Mouse (Mus musculus): ENCODE data around the gene Ppfia1. TPM values are rescaled to one million over a fixed set of nuclear protein-coding genes. Genes with fewer than 3 reads are reported as not detected.

The Ppfia1 gene
- total and polyA plus RNA-seq, 2 experiments from 2014 or later: 14.3 to 30.4 TPM

DNA sequence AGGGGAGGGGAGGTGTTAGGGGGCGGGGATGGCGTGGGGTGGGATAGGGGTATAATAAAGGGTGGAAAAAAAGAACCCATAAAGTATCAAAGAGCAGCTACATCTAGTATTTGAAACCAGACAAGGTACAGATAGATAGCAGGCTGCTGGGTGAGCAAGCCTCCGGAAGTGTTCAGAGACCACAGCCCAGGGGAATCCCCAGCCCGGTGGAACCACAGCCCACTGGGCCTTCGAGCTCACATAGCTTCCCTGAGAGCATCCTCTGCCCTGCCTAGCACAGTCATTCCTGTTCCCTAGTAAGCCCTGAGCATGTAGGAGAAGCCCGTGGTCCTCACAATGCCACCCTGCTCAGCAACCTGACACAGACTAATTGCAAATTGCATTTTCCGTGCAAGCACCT, 108.7 kb downstream of the Ppfia1 start:
- no peaks in the 10 kb centered on the region for H3K4me1 ChIP-seq (ENCODE audit: insufficient read depth, low read length)
- no peak overlapping the region for H3K4me3 ChIP-seq (ENCODE audit: low read depth, low read length)
- 93% methylated on average over 7 of the region's 7 CpGs for WGBS
- no peak overlapping the region for H3K9ac ChIP-seq (replicated peaks; ENCODE audit: low read length, poor library complexity, severe bottlenecking)
- H3K27me3 ChIP-seq (ENCODE audit: insufficient read depth, low read length): no peaks in the 10 kb centered on the region
- H3K9me3 ChIP-seq (ENCODE audit: low read length): no peaks in the 10 kb centered on the region
- ATAC-seq (ENCODE audit: low FRiP score): no peak
- no peak overlapping the region for H3K27ac ChIP-seq (ENCODE audit: low read depth, low read length)
- H3K4me2 ChIP-seq (ENCODE audit: low read depth, low read length, poor library complexity, severe bottlenecking): no peak overlapping the region
- no peak for DNase-seq (ENCODE audit: low spot score)
- H3K36me3 ChIP-seq (ENCODE audit: insufficient read depth, low read length): peaks cover 69% of the 10 kb centered on the region
- no peak for TF ChIP-seq CTCF (IDR thresholded peaks at IDR 0.05)

- Histone ChIP-seq H3K27ac (ENCODE audit: low read depth, low read length) (no peak overlapping the region), H3K9me3 (ENCODE audit: low read length) (no peaks in the 10 kb centered on the region), H3K27me3 (ENCODE audit: insufficient read depth, low read length) (no peaks in the 10 kb centered on the region), H3K4me3 (ENCODE audit: low read depth, low read length) (no peak overlapping the region), H3K4me2 (ENCODE audit: low read depth, low read length, poor library complexity, severe bottlenecking) (no peak overlapping the region), H3K9ac (replicated peaks; ENCODE audit: low read length, poor library complexity, severe bottlenecking) (no peak overlapping the region), H3K36me3 (ENCODE audit: insufficient read depth, low read length) (peaks cover 77% of the 10 kb centered on the region), H3K4me1 (ENCODE audit: insufficient read depth, low read length) (no peaks in the 10 kb centered on the region)
- TF ChIP-seq CTCF (IDR thresholded peaks at IDR 0.05): no peak
- WGBS: 91% methylated on average over 4 of the region's 4 CpGs
- DNase-seq (ENCODE audit: low spot score) (no peak), ATAC-seq (ENCODE audit: low FRiP score) (no peak)
Observed at GRCm38 (mm10) chr7:144441976-144442375, 111.6 kb downstream of the Ppfia1 start.

DNA sequence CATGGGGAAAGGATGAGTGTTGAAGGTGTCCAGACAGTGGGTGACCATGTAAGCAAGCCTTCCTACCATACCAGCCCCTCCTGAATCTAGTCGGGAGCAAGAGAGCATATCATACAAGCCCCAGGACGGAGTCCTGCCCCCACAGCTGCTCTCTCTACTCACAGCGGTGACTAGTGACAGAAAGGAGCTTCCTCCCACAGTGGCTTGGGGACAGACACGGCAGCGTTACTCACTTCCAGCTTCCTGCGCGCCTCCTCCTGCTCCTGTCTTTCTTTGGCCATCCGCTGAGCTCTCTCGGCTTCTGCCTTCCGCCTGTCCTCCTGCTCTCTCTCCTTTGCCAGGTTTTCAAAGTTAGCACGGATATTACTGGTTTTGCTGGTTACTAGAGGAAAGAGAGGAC, 112.1 kb downstream of the Ppfia1 start:
- ATAC-seq (ENCODE audit: low FRiP score): no peak
- DNase-seq (ENCODE audit: low spot score): no peak
- no peak overlapping the region for H3K27ac ChIP-seq (ENCODE audit: low read depth, low read length)
- no peaks in the 10 kb centered on the region for H3K9me3 ChIP-seq (ENCODE audit: low read length)
- H3K4me1 ChIP-seq (ENCODE audit: insufficient read depth, low read length): no peaks in the 10 kb centered on the region
- no peaks in the 10 kb centered on the region for H3K27me3 ChIP-seq (ENCODE audit: insufficient read depth, low read length)
- no peak for TF ChIP-seq CTCF (IDR thresholded peaks at IDR 0.05)
- H3K9ac ChIP-seq (replicated peaks; ENCODE audit: low read length, poor library complexity, severe bottlenecking): no peak overlapping the region
- H3K36me3 ChIP-seq (ENCODE audit: insufficient read depth, low read length): peaks cover 82% of the 10 kb centered on the region
- H3K4me3 ChIP-seq (ENCODE audit: low read depth, low read length): no peak overlapping the region
- no peak overlapping the region for H3K4me2 ChIP-seq (ENCODE audit: low read depth, low read length, poor library complexity, severe bottlenecking)
- WGBS: 96% methylated on average over 11 of the region's 11 CpGs

DNA sequence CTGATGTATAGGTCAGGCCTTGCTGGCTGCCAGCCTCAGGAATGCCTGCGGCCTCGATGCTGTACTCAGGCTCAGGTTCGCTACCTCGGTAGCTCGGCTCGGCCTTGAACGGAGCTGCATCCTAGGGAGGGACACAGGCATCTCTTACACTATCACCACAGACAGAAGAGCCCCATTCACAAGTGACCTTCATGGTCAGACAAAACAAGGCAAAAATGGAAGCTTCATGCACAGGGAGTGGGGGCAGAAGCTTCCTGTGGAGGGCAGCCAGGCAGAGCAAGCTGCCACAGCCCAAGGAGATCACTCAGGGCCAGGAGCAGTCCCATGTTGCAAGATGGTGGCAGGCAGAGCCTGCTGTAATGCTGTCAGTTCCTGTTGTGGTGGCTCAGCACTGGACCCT, 114.7 kb downstream of the Ppfia1 start:
- WGBS: 99% methylated on average over 7 of the region's 7 CpGs
- H3K27me3 ChIP-seq (ENCODE audit: insufficient read depth, low read length): no peaks in the 10 kb centered on the region
- H3K9ac ChIP-seq (replicated peaks; ENCODE audit: low read length, poor library complexity, severe bottlenecking): no peak overlapping the region
- H3K4me2 ChIP-seq (ENCODE audit: low read depth, low read length, poor library complexity, severe bottlenecking): no peak overlapping the region
- H3K36me3 ChIP-seq (ENCODE audit: insufficient read depth, low read length): peaks cover 66% of the 10 kb centered on the region
- H3K27ac ChIP-seq (ENCODE audit: low read depth, low read length): no peak overlapping the region
- TF ChIP-seq CTCF (IDR thresholded peaks at IDR 0.05): no peak
- ATAC-seq (ENCODE audit: low FRiP score) (no peak), DNase-seq (ENCODE audit: low spot score) (no peak)
- no peaks in the 10 kb centered on the region for H3K4me1 ChIP-seq (ENCODE audit: insufficient read depth, low read length)
- H3K9me3 ChIP-seq (ENCODE audit: low read length): no peaks in the 10 kb centered on the region
- no peak overlapping the region for H3K4me3 ChIP-seq (ENCODE audit: low read depth, low read length)

GRCm38 (mm10) chr7:144432920-144433319, 120.6 kb downstream of the Ppfia1 start:
- H3K4me2 ChIP-seq (ENCODE audit: low read depth, low read length, poor library complexity, severe bottlenecking): no peak overlapping the region
- DNase-seq (ENCODE audit: low spot score): no peak
- TF ChIP-seq CTCF (IDR thresholded peaks at IDR 0.05): no peak
- no peak overlapping the region for H3K4me3 ChIP-seq (ENCODE audit: low read depth, low read length)
- H3K4me1 ChIP-seq (ENCODE audit: insufficient read depth, low read length): no peaks in the 10 kb centered on the region
- peaks cover 23% of the 10 kb centered on the region for H3K36me3 ChIP-seq (ENCODE audit: insufficient read depth, low read length)
- ATAC-seq (ENCODE audit: low FRiP score): no peak
- 75% methylated on average over 2 of the region's 2 CpGs for WGBS
- no peaks in the 10 kb centered on the region for H3K9me3 ChIP-seq (ENCODE audit: low read length)
- H3K9ac ChIP-seq (replicated peaks; ENCODE audit: low read length, poor library complexity, severe bottlenecking): no peak overlapping the region
- H3K27me3 ChIP-seq (ENCODE audit: insufficient read depth, low read length): no peaks in the 10 kb centered on the region
- H3K27ac ChIP-seq (ENCODE audit: low read depth, low read length): no peak overlapping the region

DNA sequence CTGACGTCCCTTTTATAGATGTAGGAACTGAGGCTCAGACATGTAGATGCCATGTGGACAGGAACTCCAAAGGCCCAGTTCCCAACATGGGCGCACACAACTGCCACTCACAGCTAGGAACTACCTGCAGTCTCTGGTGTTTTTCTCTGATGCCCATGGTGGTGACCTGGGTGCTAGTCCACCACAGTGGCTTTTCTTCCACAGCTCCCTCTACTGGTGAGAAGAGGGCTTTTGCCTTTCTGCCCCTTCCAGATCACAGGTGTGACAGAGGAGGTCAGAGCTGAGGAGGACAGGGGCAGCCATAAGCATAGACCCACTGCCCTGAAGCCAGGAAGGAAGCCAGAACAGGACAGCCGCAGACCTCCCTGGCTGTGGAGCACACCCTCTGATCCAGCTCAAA, 126.1 kb downstream of the Ppfia1 start:
- no peak overlapping the region for H3K27ac ChIP-seq (ENCODE audit: low read depth, low read length)
- no peaks in the 10 kb centered on the region for H3K4me1 ChIP-seq (ENCODE audit: insufficient read depth, low read length)
- ATAC-seq (ENCODE audit: low FRiP score) (no peak), DNase-seq (ENCODE audit: low spot score) (no peak)
- no peaks in the 10 kb centered on the region for H3K9me3 ChIP-seq (ENCODE audit: low read length)
- no peak overlapping the region for H3K4me2 ChIP-seq (ENCODE audit: low read depth, low read length, poor library complexity, severe bottlenecking)
- no peak overlapping the region for H3K9ac ChIP-seq (replicated peaks; ENCODE audit: low read length, poor library complexity, severe bottlenecking)
- H3K27me3 ChIP-seq (ENCODE audit: insufficient read depth, low read length): no peaks in the 10 kb centered on the region
- 75% methylated on average over 3 of the region's 3 CpGs for WGBS
- no peak overlapping the region for H3K4me3 ChIP-seq (ENCODE audit: low read depth, low read length)
- no peaks in the 10 kb centered on the region for H3K36me3 ChIP-seq (ENCODE audit: insufficient read depth, low read length)
- TF ChIP-seq CTCF (IDR thresholded peaks at IDR 0.05): peak; percentile 48

Other genes with a start within 250 kb of the Ppfia1 start
- gene Cttn, start 82.7 kb downstream of the Ppfia1 start, total RNA-seq (2014; rRNA removed): 131 and 150 TPM in 2 replicates
- 162 and 165 TPM in 2 replicates for gene Cttn, start 82.7 kb downstream of the Ppfia1 start, polyA plus RNA-seq (2015; fragmentation: Nextera tagmentation; extraction: Ambion mirVana)
- gene Fadd, start 28.7 kb upstream of the Ppfia1 start, total RNA-seq (2014; rRNA removed): 2.3 and 2.6 TPM in 2 replicates
- 2.4 and 3.4 TPM in 2 replicates for gene Fadd, start 28.7 kb upstream of the Ppfia1 start, polyA plus RNA-seq (2015; fragmentation: Nextera tagmentation; extraction: Ambion mirVana)
- gene Ano1, start 198.2 kb upstream of the Ppfia1 start, total RNA-seq (2014; rRNA removed): 11.6 and 13.5 TPM in 2 replicates
- gene Ano1, start 198.2 kb upstream of the Ppfia1 start, polyA plus RNA-seq (2015; fragmentation: Nextera tagmentation; extraction: Ambion mirVana): 5.8 and 7.5 TPM in 2 replicates